Mouse (Mus musculus) MEL (cell line): ENCODE data around the gene Tap2. TPM values are rescaled to one million over a fixed set of nuclear protein-coding genes. Genes with fewer than 3 reads are reported as not detected.

ENCODE experiments used
- DNase-seq: peaks from one replicate; pipeline ENCODE4 v3.0.0; 2011; ENCODE audit warnings: low read depth, low spot score
- H3K27ac ChIP-seq: 2 replicates; pipeline ENCODE4 v1.5.1; 2012; ENCODE audit warnings: low read depth, mild to moderate bottlenecking, control low read depth, low read length, moderate library complexity; ENCODE audit not compliant: control insufficient read depth
- H3K27me3 ChIP-seq, 2 experiments: fragments of 150-350 bp in 1 of 2; sonication (generic) in 1 of 2; 2 replicates each; pipeline ENCODE4 v1.6.1; 2012; ENCODE audit warnings: low read length in 2 of 2, mild to moderate bottlenecking in 2 of 2, improper control_type of control experiment in 1 of 2, moderate library complexity in 1 of 2; ENCODE audit not compliant: insufficient read depth in 2 of 2, control insufficient read depth in 1 of 2
- H3K36me3 ChIP-seq, 2 experiments: 2 replicates each; pipeline ENCODE4 v1.6.1; 2012 to 2014; ENCODE audit warnings: low read length in 2 of 2, improper control_type of control experiment in 1 of 2, inconsistent platforms in 1 of 2, mild to moderate bottlenecking in 1 of 2; ENCODE audit not compliant: insufficient read depth in 2 of 2, control insufficient read depth in 1 of 2
- H3K4me1 ChIP-seq, 2 experiments: fragments of 150-350 bp in 1 of 2; sonication (generic) in 1 of 2; 2 replicates each; pipeline ENCODE4 v1.6.1; 2012; ENCODE audit warnings: low read length in 2 of 2, improper control_type of control experiment in 1 of 2, mild to moderate bottlenecking in 1 of 2; ENCODE audit not compliant: insufficient read depth in 2 of 2, control insufficient read depth in 1 of 2
- H3K4me3 ChIP-seq, 2 experiments: fragments of 150-350 bp in 1 of 2; sonication (generic) in 1 of 2; 2 replicates each; pipeline ENCODE4 v1.5.1; 2012; ENCODE audit warnings: low read depth in 2 of 2, low read length in 2 of 2, mild to moderate bottlenecking in 2 of 2, moderate library complexity in 2 of 2, control low read depth in 1 of 2, improper control_type of control experiment in 1 of 2; ENCODE audit not compliant: control insufficient read depth in 1 of 2, insufficient read depth in 1 of 2
- H3K79me2 ChIP-seq: 2 replicates; pipeline ENCODE4 v1.6.1; 2012; ENCODE audit warnings: mild to moderate bottlenecking, low read length, moderate library complexity; ENCODE audit not compliant: control insufficient read depth, poor library complexity, insufficient read depth
- H3K9ac ChIP-seq: 2 replicates; pipeline ENCODE4 v1.6.1; 2012; ENCODE audit warnings: low read depth, mild to moderate bottlenecking, control low read depth, low read length, moderate library complexity; ENCODE audit not compliant: control insufficient read depth, poor library complexity, severe bottlenecking
- H3K9me3 ChIP-seq: fragments of 150-350 bp; sonication (generic); replicated peaks from 2 replicates; pipeline ENCODE4 v1.6.1; 2012; ENCODE audit warnings: mild to moderate bottlenecking, low read length, improper control_type of control experiment, moderate library complexity; ENCODE audit not compliant: insufficient read depth
- BHLHE40 ChIP-seq: IDR thresholded peaks from 2 replicates; pipeline ENCODE4 v1.6.1; 2012; ENCODE audit warnings: low read depth, mild to moderate bottlenecking, inconsistent platforms, low read length, improper control_type of control experiment, borderline replicate concordance
- CHD2 ChIP-seq: IDR thresholded peaks from 2 replicates; pipeline ENCODE4 v1.6.1; 2011; ENCODE audit warnings: low read length, improper control_type of control experiment
- ELF1 ChIP-seq: IDR thresholded peaks from 2 replicates; pipeline ENCODE4 v1.6.1; 2014; ENCODE audit warnings: low read depth, mild to moderate bottlenecking, inconsistent platforms, low read length, improper control_type of control experiment, moderate library complexity
- EP300 ChIP-seq, 2 experiments: IDR thresholded peaks; 2 replicates each; pipeline ENCODE4 v1.6.1; 2011; ENCODE audit warnings: improper control_type of control experiment in 2 of 2, low read length in 2 of 2, low read depth in 1 of 2, mild to moderate bottlenecking in 1 of 2
- ETS1 ChIP-seq: IDR thresholded peaks from 2 replicates; pipeline ENCODE4 v1.6.1; 2012; ENCODE audit warnings: low read depth, mild to moderate bottlenecking, inconsistent platforms, low read length, improper control_type of control experiment, moderate library complexity
- GABPA ChIP-seq: IDR thresholded peaks from 2 replicates; pipeline ENCODE4 v1.6.1; 2012; ENCODE audit warnings: low read depth, mild to moderate bottlenecking, inconsistent platforms, low read length, improper control_type of control experiment, moderate library complexity
- GATA1 ChIP-seq: IDR thresholded peaks from 2 replicates; pipeline ENCODE4 v1.6.1; 2011; ENCODE audit warnings: low read depth, low read length, improper control_type of control experiment
- HCFC1 ChIP-seq: IDR thresholded peaks from 2 replicates; pipeline ENCODE4 v1.6.1; 2012; ENCODE audit warnings: low read depth, mild to moderate bottlenecking, inconsistent platforms, low read length, improper control_type of control experiment, moderate library complexity
- JUND ChIP-seq: IDR thresholded peaks from 2 replicates; pipeline ENCODE4 v1.6.1; 2011; ENCODE audit warnings: low read depth, mild to moderate bottlenecking, improper control_type of control experiment, low read length
- MAFK ChIP-seq: IDR thresholded peaks from 2 replicates; pipeline ENCODE4 v1.6.1; 2011; ENCODE audit warnings: low read depth, mild to moderate bottlenecking, low read length, improper control_type of control experiment, borderline replicate concordance
- MAX ChIP-seq: IDR thresholded peaks from 2 replicates; pipeline ENCODE4 v1.6.1; 2011; ENCODE audit warnings: low read length, improper control_type of control experiment
- MAZ ChIP-seq: IDR thresholded peaks from 2 replicates; pipeline ENCODE4 v1.6.1; 2012; ENCODE audit warnings: low read depth, mild to moderate bottlenecking, inconsistent platforms, low read length, improper control_type of control experiment
- MYB ChIP-seq: IDR thresholded peaks from 2 replicates; pipeline ENCODE4 v1.6.1; 2011; ENCODE audit warnings: mild to moderate bottlenecking, low read depth, low read length, improper control_type of control experiment
- MYC ChIP-seq: IDR thresholded peaks from 2 replicates; pipeline ENCODE4 v1.6.1; 2011; ENCODE audit warnings: low read depth, mild to moderate bottlenecking, low read length, improper control_type of control experiment, moderate library complexity
- NELFE ChIP-seq: IDR thresholded peaks from 2 replicates; pipeline ENCODE4 v1.6.1; 2011; ENCODE audit warnings: low read depth, low read length, improper control_type of control experiment
- NRF1 ChIP-seq: IDR thresholded peaks from 2 replicates; pipeline ENCODE4 v1.6.1; 2014; ENCODE audit warnings: low read depth, mild to moderate bottlenecking, inconsistent platforms, low read length, improper control_type of control experiment, moderate library complexity; ENCODE audit not compliant: poor library complexity, insufficient read depth, severe bottlenecking
- POLR2A ChIP-seq, 2 experiments: IDR thresholded peaks; 2 replicates each; pipeline ENCODE4 v1.6.1; 2011 to 2012; ENCODE audit warnings: low read length in 2 of 2, mild to moderate bottlenecking in 2 of 2, control low read depth in 1 of 2, improper control_type of control experiment in 1 of 2, low read depth in 1 of 2, moderate library complexity in 1 of 2; ENCODE audit not compliant: control insufficient read depth in 1 of 2, insufficient read depth in 1 of 2, poor library complexity in 1 of 2
- POLR2AphosphoS2 ChIP-seq: IDR thresholded peaks from 2 replicates; pipeline ENCODE4 v1.6.1; 2011; ENCODE audit warnings: low read length, improper control_type of control experiment
- RCOR1 ChIP-seq: IDR thresholded peaks from 2 replicates; pipeline ENCODE4 v1.6.1; 2012; ENCODE audit warnings: low read depth, mild to moderate bottlenecking, inconsistent platforms, low read length, improper control_type of control experiment
- SIN3A ChIP-seq: IDR thresholded peaks from 2 replicates; pipeline ENCODE4 v1.6.1; 2012; ENCODE audit warnings: low read length, improper control_type of control experiment, inconsistent platforms
- TAL1 ChIP-seq: IDR thresholded peaks from 2 replicates; pipeline ENCODE4 v1.6.1; 2012; ENCODE audit warnings: mild to moderate bottlenecking, inconsistent platforms, low read length, moderate library complexity, mixed read lengths
- TBP ChIP-seq: IDR thresholded peaks from 2 replicates; pipeline ENCODE4 v1.8.0; 2011; ENCODE audit warnings: low read depth, low read length, improper control_type of control experiment
- TCF12 ChIP-seq: IDR thresholded peaks from 2 replicates; pipeline ENCODE4 v1.6.1; 2014; ENCODE audit warnings: low read depth, mild to moderate bottlenecking, inconsistent platforms, low read length, improper control_type of control experiment, moderate library complexity
- UBTF ChIP-seq: IDR thresholded peaks from 2 replicates; pipeline ENCODE4 v1.6.1; 2012; ENCODE audit warnings: low read depth, mild to moderate bottlenecking, inconsistent platforms, low read length, improper control_type of control experiment, moderate library complexity, borderline replicate concordance; ENCODE audit not compliant: insufficient read depth
- ZC3H11A ChIP-seq: IDR thresholded peaks from 2 replicates; pipeline ENCODE4 v1.6.1; 2012; ENCODE audit warnings: low read depth, mild to moderate bottlenecking, inconsistent platforms, low read length, improper control_type of control experiment
- polyA plus RNA-seq, 2 experiments: library from polyadenylated mRNA; stranded (reverse) in 1 of 2; unstranded in 1 of 2; fragments of >175 nt in 1 of 2; fragments of >200 nt in 1 of 2; gene quantifications; 2 replicates each; pipeline versions ENCODE4 v1.2.1 to v1.2.4; 2012; ENCODE audit warnings: low replicate concordance in 2 of 2, low read depth in 1 of 2; ENCODE audit not compliant: insufficient read length in 2 of 2, insufficient read depth in 1 of 2, missing spikeins in 1 of 2
- total RNA-seq: library from RNA; depleted of rRNA; stranded (reverse); fragments of 300-350 nt; gene quantifications from 2 replicates; pipeline ENCODE4 v1.2.3, GENCODE M21; 2012

Gene Tap2
- total and polyA plus RNA-seq, 3 experiments: 48.5 to 63.0 TPM; not detected in 1

DNA sequence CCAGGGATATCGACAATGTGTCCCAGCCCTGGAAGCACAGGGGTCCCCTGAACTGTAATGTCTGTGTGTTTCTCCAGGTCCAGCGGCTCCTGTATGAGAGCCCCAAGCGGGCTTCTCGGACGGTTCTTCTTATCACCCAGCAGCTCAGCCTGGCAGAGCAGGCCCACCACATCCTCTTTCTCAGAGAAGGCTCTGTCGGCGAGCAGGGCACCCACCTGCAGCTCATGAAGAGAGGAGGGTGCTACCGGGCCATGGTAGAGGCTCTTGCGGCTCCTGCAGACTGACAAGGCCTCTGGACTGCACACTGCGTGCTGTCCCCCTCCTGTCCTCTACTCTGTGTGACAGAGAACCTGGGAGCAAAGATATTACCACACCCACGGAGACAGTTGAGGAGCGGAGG, 6.8 kb upstream of the Tap2 start:
- DNase-seq: peak; percentile 89
- peak overlapping the region; percentile 87 for H3K27ac ChIP-seq
- peak overlapping the region; percentile 69 for H3K9ac ChIP-seq
- H3K27me3 ChIP-seq: no peaks in the 10 kb centered on the region
- TF ChIP-seq NELFE (no peak; the same call in 1 of the 2 replicates), SIN3A (peak; percentile 73), UBTF (0 out of 2 replicates have a peak, but pooled peaks have one; percentile 58), MYB (0 out of 2 replicates have a peak, but pooled peaks have one; percentile 24), ELF1 (0 out of 2 replicates have a peak, but pooled peaks have one; percentile 8), POLR2A (IDR thresholded peaks at IDR 0.05; ENCODE audit: control insufficient read depth in 1 of 2, insufficient read depth in 1 of 2, low read depth in 1 of 2, low read length in 2 of 2, poor library complexity in 1 of 2) (peak; percentile 19 to 61; a peak in 1 of 4 replicates), TCF12 (peak; percentile 62; the same call in 1 of the 2 replicates), TAL1 (peak; percentile 56), EP300 (IDR thresholded peaks at IDR 0.05; ENCODE audit: low read depth in 1 of 2, low read length in 2 of 2) (peak in 1 of 2 experiments; percentile 71; a peak in 2 of 4 replicates), GATA1 (peak; percentile 46), ETS1 (peak; percentile 62; the same call in 1 of the 2 replicates), ZC3H11A (no peak), TBP (0 out of 2 replicates have a peak, but pooled peaks have one; percentile 36), HCFC1 (peak; percentile 35; the same call in 1 of the 2 replicates), POLR2AphosphoS2 (no peak), MAZ (0 out of 2 replicates have a peak, but pooled peaks have one; percentile 68), JUND (no peak), GABPA (no peak)
- H3K4me3 ChIP-seq: peak overlapping the region; percentile 67 to 93
- H3K9me3 ChIP-seq: no peaks in the 10 kb centered on the region
- H3K79me2 ChIP-seq: peaks cover 15% of the 10 kb centered on the region
- peaks cover 11 to 14% of the 10 kb centered on the region in 2 experiments for H3K4me1 ChIP-seq
- H3K36me3 ChIP-seq: peaks cover 0 to 5% of the 10 kb centered on the region in 2 experiments; a peak in 1 of 4 replicates

DNA sequence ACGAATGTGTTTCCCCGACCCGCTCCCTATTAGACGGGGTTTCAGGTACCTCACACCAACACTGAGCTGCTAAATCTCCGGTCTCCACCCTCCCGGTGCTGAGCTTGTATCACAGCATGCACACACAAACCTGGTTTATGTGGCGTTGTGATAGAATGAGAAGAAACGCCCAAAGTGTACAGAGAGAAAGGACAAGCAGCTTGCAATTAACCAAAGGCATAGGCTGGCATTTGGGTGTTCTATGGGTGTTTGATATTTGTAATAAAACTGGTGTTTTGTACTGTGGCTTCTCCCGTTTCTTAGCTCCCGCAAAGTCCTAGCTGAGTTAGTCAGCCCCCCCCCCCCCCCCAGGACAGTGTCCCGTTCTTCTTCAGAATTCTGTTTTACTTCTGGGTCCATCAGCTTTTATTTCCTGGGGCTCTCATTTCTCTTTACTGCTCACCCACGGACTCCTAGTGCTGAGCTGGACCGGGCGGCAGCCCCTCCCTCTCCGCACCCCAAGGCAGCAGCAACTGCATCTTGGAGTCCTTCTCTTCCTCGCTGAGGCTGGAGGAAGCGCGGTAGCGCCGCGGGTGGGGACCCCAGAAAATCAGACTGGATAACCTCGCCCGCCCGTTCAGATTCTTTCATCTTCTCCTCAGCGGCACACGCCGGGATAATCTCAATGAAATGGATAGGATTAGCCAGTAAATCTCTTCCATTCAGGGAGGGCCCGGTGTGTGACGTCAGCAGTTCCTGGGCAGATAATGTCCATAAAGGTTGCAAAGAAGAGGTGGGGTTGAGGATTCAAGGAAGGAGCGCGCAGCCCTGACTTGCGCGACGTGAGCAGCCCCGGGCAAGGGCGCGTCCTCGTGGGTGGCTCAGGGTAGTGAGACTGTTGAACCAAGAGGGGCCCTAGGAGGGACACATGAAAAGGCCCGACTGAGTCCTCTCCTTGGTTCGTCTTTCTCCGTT, 6.1 kb upstream of the Tap2 start, which contains the start of gene Psmb8:
Gene Psmb8 (plus strand): TSS at position 781 of the 954 bp plus-strand sequence.
- Histone ChIP-seq H3K27me3 (no peaks in the 10 kb centered on the region), H3K9ac (peak within 1 kb of the TSS; percentile 88), H3K36me3 (peaks cover 0 to 5% of the 10 kb centered on the region in 2 experiments; a peak in 1 of 4 replicates), H3K27ac (peak within 1 kb of the TSS; percentile 87), H3K4me3 (peak within 1 kb of the TSS; percentile 67 to 93), H3K4me1 (peaks cover 11 to 14% of the 10 kb centered on the region in 2 experiments), H3K9me3 (no peaks in the 10 kb centered on the region), H3K79me2 (peaks cover 15% of the 10 kb centered on the region)
- DNase-seq: peak; percentile 97
- TF ChIP-seq POLR2A (IDR thresholded peaks at IDR 0.05; ENCODE audit: control insufficient read depth in 1 of 2, insufficient read depth in 1 of 2, low read depth in 1 of 2, low read length in 2 of 2, poor library complexity in 1 of 2) (peak in 1 of 2 experiments; percentile 58; a peak in 1 of 4 replicates), JUND (0 out of 2 replicates have a peak, but pooled peaks have one; percentile 48), MAFK (no peak), NELFE (peak; percentile 10), NRF1 (peak; percentile 59; the same call in 1 of the 2 replicates), EP300 (IDR thresholded peaks at IDR 0.05; ENCODE audit: low read depth in 1 of 2, low read length in 2 of 2) (peak in 1 of 2 experiments; percentile 6; a peak in 1 of 4 replicates), MYC (0 out of 2 replicates have a peak, but pooled peaks have one; percentile 50), CHD2 (peak; percentile 91), ETS1 (peak; percentile 41; the same call in 1 of the 2 replicates), GATA1 (peak; percentile 18; the same call in 1 of the 2 replicates), TCF12 (0 out of 2 replicates have a peak, but pooled peaks have one; percentile 8), SIN3A (no peak), GABPA (no peak), RCOR1 (no peak), HCFC1 (peak; percentile 60), TBP (peak; percentile 71), BHLHE40 (peak; percentile 52), MAX (no peak; the same call in 1 of the 2 replicates), ELF1 (no peak; the same call in 1 of the 2 replicates)
